Mouse (Mus musculus): ENCODE measurements around the gene Ankrd13c.
"Not testable (repeated sequence)": the region's sequence is repeated elsewhere in the genome, so short reads cannot be mapped to it uniquely, and the experiment has no call there.

Ankrd13c gene

DNA sequence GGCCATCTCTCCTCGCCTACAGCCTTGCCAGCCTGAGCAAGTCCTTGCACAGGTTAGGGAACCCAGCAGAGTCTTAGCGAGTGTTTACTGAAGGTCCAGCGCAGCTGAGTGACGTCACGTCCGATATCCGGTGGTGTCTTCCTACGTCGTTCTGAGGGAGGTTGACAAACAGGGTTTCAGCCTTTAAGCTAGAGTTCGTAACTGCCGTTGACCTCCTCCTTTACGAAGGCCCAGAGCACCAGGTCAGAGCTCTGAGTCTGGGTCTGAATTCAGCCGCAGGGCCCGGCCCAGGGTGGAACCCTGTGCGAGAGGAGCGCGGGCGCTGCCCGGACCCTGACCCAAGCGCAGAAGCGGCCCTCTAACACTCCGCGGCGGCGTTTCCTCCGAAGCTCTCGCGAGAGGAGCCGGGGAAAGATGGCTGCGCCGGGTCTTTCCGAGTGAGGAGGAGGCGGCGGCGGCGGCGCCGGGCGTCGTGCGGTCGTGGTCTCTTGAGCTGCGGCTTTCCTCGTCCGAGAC, at the start of gene Ankrd13c:
Gene Ankrd13c (plus strand): TSS at position 397 of the 516 bp plus-strand sequence.
- peak; percentile 99 for DNase-seq

DNA sequence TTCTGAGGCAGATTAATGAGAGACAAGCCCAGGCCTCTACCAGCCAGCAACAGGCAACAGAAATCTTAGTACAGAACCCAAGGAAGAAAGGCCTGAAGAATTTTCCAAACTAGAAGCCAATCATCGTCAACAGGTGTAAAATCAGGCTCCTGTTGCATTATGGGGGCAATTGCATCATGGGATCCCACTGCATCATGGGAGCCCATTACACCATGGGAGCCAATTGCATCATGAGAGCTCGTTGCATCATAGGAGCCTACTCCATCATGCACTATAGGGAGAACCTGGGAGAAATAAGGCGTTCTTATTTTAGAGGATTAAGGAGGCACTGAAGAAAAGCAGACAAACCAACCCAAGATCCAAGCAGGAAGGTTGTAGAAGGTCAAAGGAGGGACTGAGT, 49.4 kb upstream of the Ankrd13c start:
- DNase-seq = no peak

DNA sequence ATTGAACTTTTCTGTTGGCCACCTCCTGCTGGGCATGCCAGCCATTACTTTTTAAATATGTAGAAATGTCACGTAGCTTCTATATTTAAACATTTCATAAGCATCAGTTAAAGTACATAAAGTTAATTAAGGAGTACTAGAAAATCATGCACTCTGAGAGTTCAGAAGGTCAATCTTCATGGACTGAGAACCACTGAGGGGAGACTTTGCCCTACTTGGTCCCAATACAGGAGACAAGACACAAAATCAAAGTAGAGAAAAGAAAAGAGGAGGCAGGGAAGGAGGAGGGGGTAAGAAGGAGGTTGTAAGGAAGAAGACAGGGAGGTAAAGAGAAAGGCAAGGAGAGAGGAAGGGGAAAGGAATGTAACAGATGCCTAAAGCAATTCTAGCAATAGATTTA, 47.1 kb upstream of the Ankrd13c start:
- no peak for DNase-seq

DNA sequence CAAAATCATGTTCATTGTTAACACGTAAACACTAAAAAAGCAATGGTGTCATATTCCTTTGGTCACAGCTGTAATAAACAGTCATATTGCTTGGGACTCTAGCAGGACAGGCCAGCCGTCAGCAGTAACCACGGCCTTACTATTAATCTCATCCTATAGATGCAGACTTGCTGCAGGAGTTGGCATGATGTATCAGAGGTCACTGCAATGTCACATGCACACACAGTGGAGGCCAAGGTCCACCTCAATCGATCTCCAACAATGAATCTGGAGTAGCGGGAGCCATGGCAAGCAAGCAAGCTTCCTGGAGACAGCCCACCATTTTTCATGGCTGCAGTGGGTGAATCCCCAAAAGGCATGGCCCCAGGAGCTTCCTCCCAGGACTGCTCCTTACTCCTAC, 45.3 kb upstream of the Ankrd13c start:
- DNase-seq = no peak

- DNase-seq = no peak
These were observed 38.9 kb upstream of the Ankrd13c start for GRCm38 (mm10) chr3:157908166-157908565.

GRCm38 (mm10) chr3:157910262-157910661, 36.8 kb upstream of the Ankrd13c start:
- DNase-seq = no peak

GRCm38 (mm10) chr3:157912155-157912554, 34.9 kb upstream of the Ankrd13c start:
- DNase-seq = no peak

DNA sequence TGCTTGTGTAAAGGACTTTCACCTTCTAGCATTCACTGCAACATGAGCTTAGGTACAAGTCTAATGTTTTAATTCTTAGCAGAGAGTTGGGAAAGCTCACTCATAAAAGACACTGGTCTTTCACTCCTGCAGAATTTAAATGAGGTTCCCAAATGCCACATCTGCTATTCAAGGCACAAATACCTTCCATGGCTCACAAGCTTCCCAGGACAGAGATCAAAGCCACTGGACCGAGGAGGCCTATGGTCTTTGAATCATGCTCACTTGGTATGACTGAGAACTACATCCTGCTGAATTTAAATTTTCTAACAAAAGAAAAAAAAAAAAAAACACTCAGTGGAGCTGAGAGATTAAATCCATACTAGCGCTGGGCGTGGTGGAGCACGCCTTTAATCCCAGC, 30.7 kb upstream of the Ankrd13c start:
- DNase-seq = peak; percentile 21

GRCm38 (mm10) chr3:157921376-157921775, 25.7 kb upstream of the Ankrd13c start:
- DNase-seq = no peak

GRCm38 (mm10) chr3:157923268-157923835, 23.7 kb upstream of the Ankrd13c start:
- DNase-seq = peak; percentile 10

DNA sequence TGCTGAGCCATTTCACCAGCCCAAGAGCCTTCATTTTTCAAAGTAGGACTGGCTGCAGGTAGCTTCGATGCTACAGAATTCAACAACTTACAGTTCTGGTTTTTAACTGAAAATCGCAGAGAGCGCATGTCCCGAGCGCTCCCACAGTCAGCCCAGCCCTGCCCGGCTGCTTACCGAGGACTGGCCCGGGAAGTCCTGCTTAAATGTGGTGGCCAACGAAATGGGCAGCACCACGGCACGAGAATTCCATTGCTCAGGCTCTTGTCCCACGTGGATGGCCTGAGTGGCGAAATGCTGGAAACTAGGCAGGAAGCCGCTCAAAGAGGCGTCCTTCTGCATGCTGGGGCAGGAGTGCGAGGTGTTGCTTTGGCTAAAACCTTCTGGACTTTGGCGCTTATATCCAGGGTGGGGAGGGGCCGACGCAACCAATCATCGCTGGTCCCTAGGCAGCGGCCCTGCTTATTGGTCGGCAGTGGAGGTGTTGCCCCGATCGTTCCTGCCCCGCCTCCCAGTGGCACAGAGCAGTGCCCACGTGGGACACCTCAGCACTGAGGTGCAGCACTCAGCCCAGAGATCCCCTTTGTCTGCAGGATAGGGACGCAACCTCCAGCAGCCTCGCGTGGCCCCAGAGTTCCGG, 22.2 kb upstream of the Ankrd13c start, which contains the start of gene Cth:
Gene Cth (minus strand): TSS at position 386 of the 637 bp plus-strand sequence.
- peak; percentile 99 for DNase-seq

DNA sequence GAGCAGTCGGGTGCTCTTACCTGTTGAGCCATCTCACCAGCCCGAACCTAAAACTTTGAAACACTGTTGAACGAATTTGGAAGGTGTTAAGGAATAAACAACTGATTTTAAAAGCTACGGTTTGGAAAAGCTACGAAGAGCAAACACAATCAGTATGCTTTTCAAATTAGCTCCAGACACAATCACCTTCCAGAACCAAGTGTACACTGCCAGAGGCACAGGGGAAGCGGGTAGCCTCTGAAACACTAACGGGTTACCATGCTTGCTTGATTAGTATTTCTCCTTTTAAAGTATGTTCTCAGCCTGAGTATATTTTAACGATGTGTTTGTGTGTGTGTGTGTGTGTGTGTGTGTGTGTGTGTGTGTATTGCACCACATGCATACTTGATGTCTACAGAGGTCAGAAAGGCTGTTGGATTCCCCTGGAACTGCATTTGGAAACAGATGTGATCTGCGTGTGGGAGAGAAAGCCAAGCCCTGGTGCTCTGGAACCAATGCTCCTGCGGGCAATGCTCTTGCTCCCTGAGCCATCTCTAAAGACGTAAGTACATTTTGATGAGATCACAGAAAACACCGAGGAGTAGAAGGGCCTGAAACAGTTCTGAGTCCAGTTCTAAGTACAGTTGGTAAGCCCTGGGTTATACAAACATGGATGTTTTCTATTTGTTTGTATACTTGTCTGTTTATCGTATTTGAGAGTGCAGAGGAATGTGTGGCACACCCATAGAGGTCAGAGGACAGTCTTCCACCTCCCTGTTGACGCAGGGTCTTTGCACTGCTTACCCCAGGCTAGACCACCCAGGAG, 21.1 kb upstream of the Ankrd13c start:
- peak; percentile 53 for DNase-seq

DNA sequence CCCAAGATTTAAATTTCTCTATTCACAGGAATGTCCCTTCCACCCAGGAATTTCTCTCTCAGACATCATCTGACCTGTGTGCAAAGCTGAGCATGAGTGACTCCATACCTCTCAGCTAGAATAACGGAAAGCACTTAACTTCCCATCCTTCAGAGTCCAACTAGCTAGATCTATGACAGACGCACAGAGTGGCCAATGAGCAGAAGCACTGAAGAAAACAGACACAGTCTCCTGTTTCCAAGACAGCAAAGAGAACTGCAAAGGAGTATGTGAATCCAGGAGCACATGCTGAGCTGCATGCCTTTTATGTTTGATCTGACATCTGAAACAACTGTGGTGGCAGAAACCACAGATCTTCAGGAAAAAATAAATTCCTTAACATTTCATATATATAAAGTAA, 20.3 kb upstream of the Ankrd13c start:
- DNase-seq = no peak

DNA sequence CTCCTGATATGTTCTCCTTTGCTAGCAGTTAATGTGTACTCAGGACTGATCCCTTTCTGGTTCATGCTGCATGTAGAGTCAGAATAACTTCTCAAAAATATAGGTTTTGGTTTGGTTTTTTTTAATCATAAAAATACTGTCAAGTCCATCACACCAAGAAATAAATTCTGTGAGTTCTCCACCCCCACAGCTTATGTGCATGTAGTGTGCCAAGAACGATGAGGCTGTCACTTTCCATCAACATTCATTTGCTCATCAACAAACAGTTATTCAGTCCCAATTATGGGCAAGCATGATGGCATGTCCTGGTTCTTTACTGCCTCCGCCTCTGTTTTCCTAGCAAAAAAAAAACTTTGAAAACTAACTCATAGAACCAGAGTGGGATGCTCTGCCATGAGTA, 18.3 kb upstream of the Ankrd13c start:
- peak; percentile 19 for DNase-seq

- no peak for DNase-seq
These were observed 17.6 kb upstream of the Ankrd13c start for GRCm38 (mm10) chr3:157929417-157929816.

GRCm38 (mm10) chr3:157931592-157931991, 15.4 kb upstream of the Ankrd13c start:
- DNase-seq = no peak

GRCm38 (mm10) chr3:157932074-157932473, 15.0 kb upstream of the Ankrd13c start:
- DNase-seq = no peak

- DNase-seq = not testable (repeated sequence)
These were observed 13.8 kb upstream of the Ankrd13c start for GRCm38 (mm10) chr3:157933223-157933622.

GRCm38 (mm10) chr3:157934301-157934823, 12.7 kb upstream of the Ankrd13c start:
- DNase-seq = no peak

GRCm38 (mm10) chr3:157938585-157938984, 8.5 kb upstream of the Ankrd13c start:
- no peak for DNase-seq

DNA sequence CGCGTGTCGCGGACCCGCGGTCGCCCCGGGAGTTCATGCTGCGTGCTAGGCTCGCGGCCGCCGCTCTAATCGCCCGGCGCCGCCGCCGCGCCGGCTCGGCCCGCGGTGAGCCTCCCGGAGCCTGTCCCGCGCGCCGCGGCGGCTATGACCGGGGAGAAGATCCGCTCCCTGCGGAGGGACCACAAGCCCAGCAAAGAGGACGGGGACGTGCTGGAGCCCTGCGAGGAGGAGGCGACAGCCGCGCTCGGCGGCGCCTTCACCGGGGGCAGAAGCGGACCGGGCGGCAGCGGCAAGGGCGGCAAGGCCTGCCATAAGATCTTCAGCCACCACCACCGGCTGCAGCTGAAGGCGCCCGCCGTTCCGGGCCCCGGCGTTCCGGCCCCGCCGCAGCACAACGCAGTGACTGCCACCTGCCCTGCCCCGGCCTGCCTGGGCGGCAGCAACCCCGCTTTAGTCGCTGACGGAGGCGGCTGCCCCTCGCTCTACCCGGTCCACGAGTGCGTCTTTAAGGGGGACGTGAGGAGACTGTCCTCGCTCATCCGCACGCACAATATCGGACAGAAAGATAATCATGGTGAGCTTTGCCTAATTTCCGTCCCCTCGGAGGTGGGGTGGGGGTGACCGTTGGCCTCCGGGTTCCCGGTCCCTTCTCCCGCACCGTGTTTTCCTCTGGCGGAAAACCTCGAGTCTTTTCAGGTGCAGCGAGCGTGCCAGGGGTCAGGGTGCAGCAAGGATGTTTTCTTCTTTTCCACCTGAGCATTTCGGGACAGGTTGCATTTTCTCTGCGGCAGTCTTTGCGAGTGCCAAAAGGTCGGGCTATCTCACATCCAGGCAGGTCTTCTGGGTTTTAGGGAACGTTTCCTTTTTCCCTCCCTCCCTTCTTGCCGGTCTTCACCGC, 593 bp downstream of the Ankrd13c start:
- peak; percentile 91 for DNase-seq

GRCm38 (mm10) chr3:157952716-157953115, 5.7 kb downstream of the Ankrd13c start:
- DNase-seq = no peak

All from heart, adult 11 months (tissue).